Mouse (Mus musculus): Measurements from ENCODE around the gene Fam206a. TPM values are rescaled to one million over a fixed set of nuclear protein-coding genes. Genes with fewer than 3 reads are reported as not detected.
A peak's percentile ranks its signal among the peaks of the same experiment; 100 is the strongest.

Fam206a gene
- polyA plus RNA-seq, 1 experiment from 2014 or later, result 11.5 TPM

DNA sequence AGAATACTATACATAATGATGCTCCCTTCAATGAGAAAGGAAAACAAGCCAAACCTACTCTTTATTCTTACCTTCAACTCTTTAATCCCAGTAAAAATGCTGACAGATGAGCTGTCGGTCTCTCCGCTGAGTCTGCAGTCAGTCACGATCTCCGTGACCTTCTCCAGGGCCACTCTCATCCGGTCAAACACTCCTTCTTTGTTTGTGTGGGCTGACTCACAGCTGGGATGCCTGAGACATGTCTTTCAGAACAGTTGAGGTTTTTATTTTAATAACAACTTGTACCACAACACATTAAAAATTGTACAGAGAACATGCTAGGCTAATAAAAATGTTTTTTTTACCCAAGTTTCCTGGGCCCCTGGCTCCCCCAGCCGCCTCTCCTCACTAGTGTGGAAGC, 35.5 kb downstream of the Fam206a start:
- Histone ChIP-seq H3K9ac (ENCODE audit: low read depth, low read length) (no peak overlapping the region), H3K4me3 (replicated peaks; ENCODE audit: low read depth, low read length) (no peak overlapping the region), H3K4me1 (replicated peaks; ENCODE audit: insufficient read depth, low read length) (no peaks in the 10 kb centered on the region), H3K36me3 (ENCODE audit: insufficient read depth, low read length) (peaks cover 10% of the 10 kb centered on the region; the same call in 1 of the 2 replicates), H3K9me3 (replicated peaks; ENCODE audit: low read length) (no peaks in the 10 kb centered on the region), H3K4me2 (ENCODE audit: low read length) (no peak overlapping the region), H3K27ac (no peak overlapping the region), H3K27me3 (ENCODE audit: insufficient read depth, low read length) (no peaks in the 10 kb centered on the region)
- 53% methylated on average over 6 of the region's 6 CpGs for WGBS
- DNase-seq (ENCODE audit: low spot score) (no peak), ATAC-seq (replicated peaks; ENCODE audit: low FRiP score, low read depth) (no peak)
- TF ChIP-seq CTCF (IDR thresholded peaks at IDR 0.05; ENCODE audit: low read depth), result no peak

GRCm38 (mm10) chr4:56840297-56840696, 38.2 kb downstream of the Fam206a start:
- H3K9me3 ChIP-seq (replicated peaks; ENCODE audit: low read length), result no peaks in the 10 kb centered on the region
- H3K4me3 ChIP-seq (replicated peaks; ENCODE audit: low read depth, low read length), result no peak overlapping the region
- no peaks in the 10 kb centered on the region for H3K4me1 ChIP-seq (replicated peaks; ENCODE audit: insufficient read depth, low read length)
- peak; percentile 55 for DNase-seq (ENCODE audit: low spot score)
- ATAC-seq (replicated peaks; ENCODE audit: low FRiP score, low read depth), result no peak
- WGBS, result 67% methylated on average over 3 of the region's 3 CpGs
- H3K9ac ChIP-seq (ENCODE audit: low read depth, low read length), result no peak overlapping the region
- H3K27ac ChIP-seq, result no peak overlapping the region
- no peak for TF ChIP-seq CTCF (IDR thresholded peaks at IDR 0.05; ENCODE audit: low read depth)
- H3K27me3 ChIP-seq (ENCODE audit: insufficient read depth, low read length), result no peaks in the 10 kb centered on the region
- H3K4me2 ChIP-seq (ENCODE audit: low read length), result no peak overlapping the region
- peaks cover 6% of the 10 kb centered on the region; the same call in 1 of the 2 replicates for H3K36me3 ChIP-seq (ENCODE audit: insufficient read depth, low read length)

DNA sequence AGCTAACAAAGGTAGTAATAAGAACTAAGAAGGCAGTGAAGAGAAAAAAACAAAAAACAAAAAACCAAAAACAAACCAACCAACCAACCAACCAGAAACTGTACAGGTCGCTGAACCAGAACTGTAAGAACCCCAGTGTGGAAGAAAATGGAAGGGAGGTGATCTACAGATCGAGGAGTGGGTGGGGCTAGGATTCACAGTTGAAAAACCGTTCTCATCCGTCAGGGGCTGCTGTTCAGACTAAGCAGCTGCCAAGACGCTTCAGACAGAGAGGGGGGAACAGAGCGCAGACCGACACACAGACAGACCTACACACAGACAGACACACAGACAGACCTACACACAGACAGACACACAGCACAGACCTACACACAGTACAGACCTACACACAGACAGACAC, 40.4 kb downstream of the Fam206a start:
- no peak overlapping the region for H3K27ac ChIP-seq
- ATAC-seq (replicated peaks; ENCODE audit: low FRiP score, low read depth), result no peak
- DNase-seq (ENCODE audit: low spot score), result no peak
- no peak for TF ChIP-seq CTCF (IDR thresholded peaks at IDR 0.05; ENCODE audit: low read depth)
- peaks cover 6% of the 10 kb centered on the region; the same call in 1 of the 2 replicates for H3K36me3 ChIP-seq (ENCODE audit: insufficient read depth, low read length)
- no peaks in the 10 kb centered on the region for H3K27me3 ChIP-seq (ENCODE audit: insufficient read depth, low read length)
- no peaks in the 10 kb centered on the region for H3K9me3 ChIP-seq (replicated peaks; ENCODE audit: low read length)
- H3K4me2 ChIP-seq (ENCODE audit: low read length), result no peak overlapping the region
- no peaks in the 10 kb centered on the region for H3K4me1 ChIP-seq (replicated peaks; ENCODE audit: insufficient read depth, low read length)
- no peak overlapping the region for H3K4me3 ChIP-seq (replicated peaks; ENCODE audit: low read depth, low read length)
- 60% methylated on average over 7 of the region's 7 CpGs for WGBS
- no peak overlapping the region for H3K9ac ChIP-seq (ENCODE audit: low read depth, low read length)

DNA sequence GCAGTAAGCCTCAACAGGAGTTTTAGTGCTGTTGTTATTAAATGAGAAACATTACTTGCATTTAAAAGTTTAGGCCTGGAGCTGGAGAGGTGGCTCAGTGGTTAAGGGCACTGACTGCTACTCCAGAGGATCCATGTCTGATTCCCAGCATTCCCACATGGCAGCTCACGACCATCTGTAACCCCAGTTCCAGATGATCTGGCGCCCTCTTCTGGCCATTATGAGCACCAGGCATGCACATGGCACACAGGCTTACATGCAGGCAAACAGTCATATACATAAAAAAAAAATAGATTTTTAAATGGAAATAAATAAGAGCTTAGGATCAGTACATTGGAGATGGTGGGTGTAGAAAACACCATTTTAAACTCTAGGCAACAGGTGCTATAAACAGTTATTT, 41.8 kb downstream of the Fam206a start:
- Histone ChIP-seq H3K36me3 (ENCODE audit: insufficient read depth, low read length) (peaks cover 6% of the 10 kb centered on the region; the same call in 1 of the 2 replicates), H3K4me2 (ENCODE audit: low read length) (no peak overlapping the region), H3K9ac (ENCODE audit: low read depth, low read length) (no peak overlapping the region), H3K27ac (no peak overlapping the region), H3K4me3 (replicated peaks; ENCODE audit: low read depth, low read length) (no peak overlapping the region), H3K27me3 (ENCODE audit: insufficient read depth, low read length) (no peaks in the 10 kb centered on the region), H3K4me1 (replicated peaks; ENCODE audit: insufficient read depth, low read length) (no peaks in the 10 kb centered on the region), H3K9me3 (replicated peaks; ENCODE audit: low read length) (no peaks in the 10 kb centered on the region)
- WGBS, result 91% methylated on average over 2 of the region's 2 CpGs
- ATAC-seq (replicated peaks; ENCODE audit: low FRiP score, low read depth), result no peak
- no peak for DNase-seq (ENCODE audit: low spot score)
- TF ChIP-seq CTCF (IDR thresholded peaks at IDR 0.05; ENCODE audit: low read depth), result peak; percentile 33

DNA sequence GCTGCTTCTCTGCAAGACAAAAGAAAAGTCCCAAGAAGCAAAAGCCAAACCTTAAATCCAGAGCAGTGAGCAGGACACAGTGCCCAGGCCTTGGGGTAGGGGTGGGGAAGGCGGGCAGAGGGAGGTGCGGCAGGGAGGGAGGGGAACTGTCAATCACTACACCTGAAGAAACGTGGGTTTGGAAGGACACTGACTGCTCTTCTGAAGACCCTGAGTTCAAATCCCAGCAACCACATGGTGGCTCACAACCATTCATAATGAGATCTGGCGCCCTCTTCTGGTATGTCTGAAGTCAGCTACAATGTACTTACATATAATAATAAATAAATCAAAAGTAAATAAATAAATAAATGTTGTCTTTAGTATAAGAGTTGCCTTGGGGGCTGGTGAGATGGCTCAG, 42.8 kb downstream of the Fam206a start:
- DNase-seq (ENCODE audit: low spot score), result no peak
- H3K4me1 ChIP-seq (replicated peaks; ENCODE audit: insufficient read depth, low read length), result no peaks in the 10 kb centered on the region
- H3K27ac ChIP-seq, result no peak overlapping the region
- H3K27me3 ChIP-seq (ENCODE audit: insufficient read depth, low read length), result no peaks in the 10 kb centered on the region
- no peak; the same call in 1 of the 2 replicates for TF ChIP-seq CTCF (IDR thresholded peaks at IDR 0.05; ENCODE audit: low read depth)
- H3K9me3 ChIP-seq (replicated peaks; ENCODE audit: low read length), result no peaks in the 10 kb centered on the region
- peaks cover 6% of the 10 kb centered on the region; the same call in 1 of the 2 replicates for H3K36me3 ChIP-seq (ENCODE audit: insufficient read depth, low read length)
- ATAC-seq (replicated peaks; ENCODE audit: low FRiP score, low read depth), result no peak
- H3K9ac ChIP-seq (ENCODE audit: low read depth, low read length), result no peak overlapping the region
- no peak overlapping the region for H3K4me3 ChIP-seq (replicated peaks; ENCODE audit: low read depth, low read length)
- no peak overlapping the region for H3K4me2 ChIP-seq (ENCODE audit: low read length)
- WGBS, result 85% methylated on average over 4 of the region's 4 CpGs

DNA sequence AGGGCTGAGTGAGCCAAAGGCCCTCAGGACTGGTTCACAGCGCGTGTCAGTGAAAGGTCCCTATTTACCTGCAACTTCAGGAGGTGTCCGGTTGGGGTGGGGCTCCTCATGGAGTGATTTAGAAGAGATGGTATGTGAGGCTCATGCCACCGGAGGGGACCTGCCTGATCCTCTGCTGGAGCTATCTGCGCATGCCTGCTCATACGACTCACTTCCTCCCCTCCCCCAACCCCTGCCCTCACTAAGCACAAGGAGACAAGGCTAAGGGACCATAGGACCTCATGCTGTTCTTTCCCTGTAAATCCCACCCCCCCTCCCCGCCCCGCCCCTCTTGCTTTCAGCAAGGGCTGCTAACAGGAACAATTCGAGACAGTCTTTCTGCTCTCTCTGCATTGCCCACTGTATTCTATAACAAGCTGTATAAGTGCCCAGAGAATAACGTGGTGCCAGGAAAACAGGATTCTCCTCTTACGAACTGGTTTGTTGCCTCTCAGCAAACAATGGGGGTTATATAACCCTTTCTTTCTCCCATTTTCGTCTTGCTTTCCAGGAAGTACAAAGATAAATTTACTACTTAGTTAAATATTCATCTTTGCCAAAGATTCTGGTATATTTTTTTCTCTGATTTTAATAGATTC, 43.9 kb downstream of the Fam206a start:
- Histone ChIP-seq H3K36me3 (ENCODE audit: insufficient read depth, low read length) (0 out of 2 replicates have a peak, but pooled peaks cover under 1% of the 10 kb centered on the region), H3K4me3 (replicated peaks; ENCODE audit: low read depth, low read length) (no peak overlapping the region), H3K27ac (no peak overlapping the region), H3K4me1 (replicated peaks; ENCODE audit: insufficient read depth, low read length) (0 out of 2 replicates have a peak, but pooled peaks cover 4% of the 10 kb centered on the region), H3K9ac (ENCODE audit: low read depth, low read length) (no peak overlapping the region), H3K27me3 (ENCODE audit: insufficient read depth, low read length) (no peaks in the 10 kb centered on the region), H3K4me2 (ENCODE audit: low read length) (no peak overlapping the region), H3K9me3 (replicated peaks; ENCODE audit: low read length) (no peaks in the 10 kb centered on the region)
- TF ChIP-seq CTCF (IDR thresholded peaks at IDR 0.05; ENCODE audit: low read depth), result no peak
- DNase-seq (ENCODE audit: low spot score), result no peak
- 72% methylated on average over 12 of the region's 12 CpGs for WGBS
- ATAC-seq (replicated peaks; ENCODE audit: low FRiP score, low read depth), result no peak

All from kidney, postnatal 0 days (tissue).